Mouse (Mus musculus): ENCODE measurements at regions not wholly inside any gene's neighbourhood (a gene's known extent, or its start where the extent isn't known, plus 50 kb on each side); places are given as distances from the start of the nearest gene placed in this dataset.

DNA sequence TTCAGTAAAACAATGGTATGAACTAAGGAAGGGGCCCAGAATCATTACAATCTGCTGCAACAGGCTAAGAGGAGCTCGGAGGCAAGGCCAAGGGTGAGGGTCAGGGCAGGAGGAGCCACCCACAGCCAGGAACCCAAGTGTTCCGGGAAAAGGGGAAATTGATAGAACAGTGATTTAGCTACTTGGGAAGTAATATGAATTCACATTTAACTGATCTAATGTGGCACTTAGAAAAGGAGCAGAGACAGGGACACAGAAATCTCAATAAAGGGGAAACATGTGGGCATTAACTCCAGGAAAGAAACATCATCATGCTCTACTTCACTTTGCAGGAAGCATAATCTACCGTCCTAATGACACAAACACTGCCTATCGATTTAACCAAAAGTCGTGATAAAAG, 120.1 kb upstream of the Hs6st1 start:
- no peaks in the 10 kb centered on the region for H3K4me1 ChIP-seq (ENCODE audit: control insufficient read depth)
- H3K9me3 ChIP-seq (ENCODE audit: control insufficient read depth, low read length): no peaks in the 10 kb centered on the region
- no peaks in the 10 kb centered on the region for H3K27me3 ChIP-seq (ENCODE audit: control insufficient read depth)
- no peak for TF ChIP-seq GATA1 (IDR thresholded peaks at IDR 0.05; ENCODE audit: low read length)
- TF ChIP-seq TAL1 (IDR thresholded peaks at IDR 0.05; ENCODE audit: low read length): no peak
- H3K4me3 ChIP-seq (replicated peaks): no peak overlapping the region
- no peaks in the 10 kb centered on the region for H3K36me3 ChIP-seq (ENCODE audit: control insufficient read depth)

DNA sequence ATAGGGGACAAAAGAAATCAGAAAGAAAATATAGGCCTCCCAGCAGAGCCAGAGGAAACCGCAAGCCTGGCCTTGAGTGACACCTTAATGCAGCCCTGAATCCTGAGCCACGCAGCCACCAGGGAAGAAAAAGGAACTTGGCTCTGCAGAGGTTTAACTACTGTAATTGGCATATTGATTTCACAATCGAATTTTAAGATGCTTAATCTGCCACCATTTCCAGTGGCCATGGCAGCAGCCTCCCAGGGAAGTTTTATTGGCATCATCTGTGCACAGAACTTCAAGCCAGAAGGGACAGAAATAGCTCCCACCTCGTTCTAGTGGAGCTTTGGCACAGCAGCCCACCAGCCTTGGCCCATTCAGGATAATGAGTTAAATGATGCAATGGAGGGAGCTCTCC, 117.1 kb upstream of the Hs6st1 start:
- TF ChIP-seq TAL1 (IDR thresholded peaks at IDR 0.05; ENCODE audit: low read length) (no peak), GATA1 (IDR thresholded peaks at IDR 0.05; ENCODE audit: low read length) (no peak)

DNA sequence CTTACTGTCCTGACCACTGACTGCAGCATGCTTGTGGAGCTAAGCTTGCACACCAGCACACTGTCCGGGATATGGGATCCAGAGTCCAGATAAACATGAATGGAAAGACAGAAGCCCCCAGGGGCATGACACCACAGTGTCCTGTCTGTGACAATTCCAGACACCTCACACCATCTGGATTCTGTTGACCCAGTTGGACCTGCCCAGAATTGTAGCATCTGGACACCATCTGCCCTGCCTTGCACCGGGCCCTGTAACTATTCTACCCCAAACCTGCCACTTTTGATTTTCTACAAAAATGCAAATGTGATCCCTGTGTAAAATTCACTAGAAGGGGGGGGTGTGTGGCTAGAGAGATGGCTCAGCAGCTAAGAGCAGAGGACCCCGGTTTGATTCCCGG, 114.5 kb upstream of the Hs6st1 start:
- TF ChIP-seq GATA1 (IDR thresholded peaks at IDR 0.05; ENCODE audit: low read length): no peak
- no peak for TF ChIP-seq TAL1 (IDR thresholded peaks at IDR 0.05; ENCODE audit: low read length)
- Histone ChIP-seq H3K4me3 (replicated peaks) (no peak overlapping the region), H3K27me3 (ENCODE audit: control insufficient read depth) (no peaks in the 10 kb centered on the region), H3K4me1 (ENCODE audit: control insufficient read depth) (no peaks in the 10 kb centered on the region), H3K36me3 (ENCODE audit: control insufficient read depth) (no peaks in the 10 kb centered on the region), H3K9me3 (ENCODE audit: control insufficient read depth, low read length) (no peaks in the 10 kb centered on the region)

More for the DNA sequence above, 117.1 kb upstream of the Hs6st1 start:
- Histone ChIP-seq H3K27me3 (ENCODE audit: control insufficient read depth) (no peaks in the 10 kb centered on the region), H3K4me1 (ENCODE audit: control insufficient read depth) (no peaks in the 10 kb centered on the region), H3K9me3 (ENCODE audit: control insufficient read depth, low read length) (no peaks in the 10 kb centered on the region), H3K4me3 (replicated peaks) (no peak overlapping the region), H3K36me3 (ENCODE audit: control insufficient read depth) (no peaks in the 10 kb centered on the region)

DNA sequence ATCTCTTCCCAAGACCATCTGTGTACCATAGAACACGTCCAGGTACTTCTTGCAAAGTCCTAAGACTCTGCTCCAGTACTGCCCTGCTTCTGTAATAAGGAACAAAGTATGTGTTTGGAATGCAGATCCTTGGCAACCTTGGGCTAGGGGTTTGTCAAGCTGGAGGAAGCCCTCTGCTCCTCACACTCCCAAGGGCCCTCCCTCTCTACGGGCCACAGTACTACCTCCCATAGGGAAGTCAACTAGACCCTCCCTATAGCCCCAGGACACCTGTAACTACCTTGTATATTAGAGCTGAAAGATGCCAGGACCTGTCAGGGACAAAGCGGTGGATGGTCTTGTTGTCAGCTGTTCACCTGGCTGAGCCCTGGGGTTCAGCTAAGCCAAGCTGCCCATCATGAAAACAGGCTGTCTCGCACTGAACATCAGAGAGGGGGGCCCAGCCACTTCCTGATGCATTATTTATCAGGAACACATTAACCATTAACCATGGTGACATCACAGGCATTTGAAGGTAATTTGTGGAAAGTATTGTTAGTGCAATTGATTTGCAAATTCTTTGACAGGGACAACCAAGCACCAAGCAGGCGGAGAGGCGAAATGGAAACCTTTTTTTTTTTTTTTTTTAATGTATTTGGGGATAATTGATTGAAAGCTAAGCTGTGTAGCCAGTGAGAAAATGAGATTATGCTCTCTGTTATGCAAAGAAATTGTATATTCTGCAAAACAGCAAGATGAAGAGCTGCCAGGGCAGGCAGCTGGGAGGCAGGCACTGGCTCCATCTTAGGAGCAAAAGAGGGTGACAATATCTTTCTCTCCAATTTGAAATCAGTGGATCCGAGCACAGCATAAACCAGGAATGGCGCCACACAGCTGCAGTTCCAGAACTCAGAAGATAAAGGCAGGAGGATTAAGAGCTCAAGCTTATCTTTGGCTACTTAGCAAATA, 110.5 kb upstream of the Hs6st1 start:
- Histone ChIP-seq H3K9me3 (ENCODE audit: control insufficient read depth, low read length) (no peaks in the 10 kb centered on the region), H3K36me3 (ENCODE audit: control insufficient read depth) (no peaks in the 10 kb centered on the region), H3K27me3 (ENCODE audit: control insufficient read depth) (no peaks in the 10 kb centered on the region), H3K4me3 (replicated peaks) (no peak overlapping the region), H3K4me1 (ENCODE audit: control insufficient read depth) (no peaks in the 10 kb centered on the region)
- TF ChIP-seq GATA1 (IDR thresholded peaks at IDR 0.05; ENCODE audit: low read length) (no peak), TAL1 (IDR thresholded peaks at IDR 0.05; ENCODE audit: low read length) (no peak)

DNA sequence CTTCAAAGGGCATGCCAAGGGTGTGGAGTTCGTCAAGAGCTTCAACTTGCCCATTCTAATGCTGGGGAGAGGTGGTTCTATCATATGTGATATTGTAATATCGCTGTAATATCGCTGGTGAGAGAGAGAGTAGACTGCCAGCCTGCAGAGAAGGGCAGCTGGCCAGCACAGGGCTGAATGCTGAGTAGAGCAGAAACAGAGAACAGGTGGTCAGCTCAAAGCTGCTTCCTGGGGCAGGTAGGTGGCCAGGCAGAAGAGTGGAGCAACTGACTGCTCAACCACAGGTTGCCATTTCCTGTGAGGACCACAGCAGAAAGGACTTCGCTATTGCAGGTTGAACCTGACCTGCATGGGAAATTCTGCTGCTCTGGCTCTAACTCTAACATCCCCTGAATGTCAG, 108.5 kb upstream of the Hs6st1 start:
- Histone ChIP-seq H3K27me3 (ENCODE audit: control insufficient read depth) (no peaks in the 10 kb centered on the region), H3K9me3 (ENCODE audit: control insufficient read depth, low read length) (no peaks in the 10 kb centered on the region), H3K4me3 (replicated peaks) (no peak overlapping the region), H3K4me1 (ENCODE audit: control insufficient read depth) (no peaks in the 10 kb centered on the region), H3K36me3 (ENCODE audit: control insufficient read depth) (no peaks in the 10 kb centered on the region)
- TF ChIP-seq TAL1 (IDR thresholded peaks at IDR 0.05; ENCODE audit: low read length) (no peak), GATA1 (IDR thresholded peaks at IDR 0.05; ENCODE audit: low read length) (no peak)

DNA sequence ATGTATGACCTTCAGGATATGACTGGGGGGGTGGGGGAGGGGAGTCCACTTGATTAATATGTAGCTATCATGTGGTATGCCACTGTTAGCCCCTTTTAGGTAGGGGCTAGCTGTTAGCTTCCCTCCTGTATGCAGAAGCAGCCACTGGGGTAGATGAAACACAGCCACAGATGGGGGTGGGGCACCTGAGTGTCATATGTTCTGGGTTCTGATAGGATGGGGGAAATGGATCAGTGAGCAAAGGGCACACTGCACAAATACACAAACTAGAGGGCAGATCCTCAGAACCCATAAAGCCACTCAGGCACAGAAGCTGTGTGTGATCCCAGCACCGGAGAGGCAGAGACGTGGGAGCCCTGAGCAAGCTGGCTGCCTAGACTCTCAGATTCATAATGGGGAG, 107.4 kb upstream of the Hs6st1 start:
- Histone ChIP-seq H3K4me3 (replicated peaks) (no peak overlapping the region), H3K27me3 (ENCODE audit: control insufficient read depth) (no peaks in the 10 kb centered on the region), H3K36me3 (ENCODE audit: control insufficient read depth) (no peaks in the 10 kb centered on the region), H3K9me3 (ENCODE audit: control insufficient read depth, low read length) (peaks cover 3% of the 10 kb centered on the region; the same call in 1 of the 2 replicates), H3K4me1 (ENCODE audit: control insufficient read depth) (no peaks in the 10 kb centered on the region)
- TF ChIP-seq TAL1 (IDR thresholded peaks at IDR 0.05; ENCODE audit: low read length) (no peak), GATA1 (IDR thresholded peaks at IDR 0.05; ENCODE audit: low read length) (no peak)

DNA sequence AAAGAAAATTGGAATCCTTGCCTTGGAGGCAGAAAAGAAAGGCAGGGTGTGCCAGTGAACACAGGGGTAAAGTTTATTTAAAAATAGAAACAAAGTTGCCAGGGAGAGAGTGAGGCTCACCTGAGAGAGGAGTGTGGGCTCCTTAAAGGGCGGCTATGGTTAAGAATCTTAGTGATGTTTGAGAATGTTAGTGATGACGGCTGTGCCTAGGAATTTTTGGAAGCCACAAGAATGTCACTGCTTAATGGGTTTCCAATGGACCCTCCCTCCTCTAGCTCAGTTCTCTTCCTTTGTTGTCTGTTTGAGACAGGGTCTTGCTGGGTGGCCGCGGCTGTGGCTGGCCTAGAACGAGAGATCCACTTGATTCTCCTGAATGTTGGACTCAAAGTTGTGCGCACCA, 106.3 kb upstream of the Hs6st1 start:
- peaks cover 3% of the 10 kb centered on the region; the same call in 1 of the 2 replicates for H3K9me3 ChIP-seq (ENCODE audit: control insufficient read depth, low read length)
- H3K4me3 ChIP-seq (replicated peaks): no peak overlapping the region
- H3K36me3 ChIP-seq (ENCODE audit: control insufficient read depth): no peaks in the 10 kb centered on the region
- TF ChIP-seq TAL1 (IDR thresholded peaks at IDR 0.05; ENCODE audit: low read length): no peak
- no peaks in the 10 kb centered on the region for H3K27me3 ChIP-seq (ENCODE audit: control insufficient read depth)
- H3K4me1 ChIP-seq (ENCODE audit: control insufficient read depth): no peaks in the 10 kb centered on the region

DNA sequence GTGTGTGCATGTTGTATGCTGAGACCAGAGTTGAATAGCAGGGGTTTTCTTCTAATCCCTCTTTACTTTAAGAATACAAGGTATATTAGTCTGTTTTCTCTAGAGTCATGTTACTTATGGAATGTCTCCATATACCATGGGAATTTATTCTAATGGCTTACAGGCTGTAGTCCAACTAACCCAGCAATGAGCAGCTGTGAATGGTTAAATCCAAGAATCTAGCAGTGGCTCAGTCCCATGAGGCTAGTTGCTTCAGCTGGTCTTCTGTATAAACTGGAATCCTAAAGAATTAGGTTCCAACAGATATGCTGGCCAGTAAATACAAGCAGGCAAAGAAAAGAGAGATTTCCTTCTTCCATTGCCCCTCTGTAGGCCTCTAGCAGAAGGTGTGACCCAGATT, 99.7 kb upstream of the Hs6st1 start:
- Histone ChIP-seq H3K9me3 (ENCODE audit: control insufficient read depth, low read length) (peaks cover 3% of the 10 kb centered on the region; the same call in 1 of the 2 replicates), H3K27me3 (ENCODE audit: control insufficient read depth) (no peaks in the 10 kb centered on the region), H3K4me3 (replicated peaks) (no peak overlapping the region), H3K36me3 (ENCODE audit: control insufficient read depth) (no peaks in the 10 kb centered on the region), H3K4me1 (ENCODE audit: control insufficient read depth) (no peaks in the 10 kb centered on the region)
- TF ChIP-seq TAL1 (IDR thresholded peaks at IDR 0.05; ENCODE audit: low read length) (no peak), GATA1 (IDR thresholded peaks at IDR 0.05; ENCODE audit: low read length) (no peak)

DNA sequence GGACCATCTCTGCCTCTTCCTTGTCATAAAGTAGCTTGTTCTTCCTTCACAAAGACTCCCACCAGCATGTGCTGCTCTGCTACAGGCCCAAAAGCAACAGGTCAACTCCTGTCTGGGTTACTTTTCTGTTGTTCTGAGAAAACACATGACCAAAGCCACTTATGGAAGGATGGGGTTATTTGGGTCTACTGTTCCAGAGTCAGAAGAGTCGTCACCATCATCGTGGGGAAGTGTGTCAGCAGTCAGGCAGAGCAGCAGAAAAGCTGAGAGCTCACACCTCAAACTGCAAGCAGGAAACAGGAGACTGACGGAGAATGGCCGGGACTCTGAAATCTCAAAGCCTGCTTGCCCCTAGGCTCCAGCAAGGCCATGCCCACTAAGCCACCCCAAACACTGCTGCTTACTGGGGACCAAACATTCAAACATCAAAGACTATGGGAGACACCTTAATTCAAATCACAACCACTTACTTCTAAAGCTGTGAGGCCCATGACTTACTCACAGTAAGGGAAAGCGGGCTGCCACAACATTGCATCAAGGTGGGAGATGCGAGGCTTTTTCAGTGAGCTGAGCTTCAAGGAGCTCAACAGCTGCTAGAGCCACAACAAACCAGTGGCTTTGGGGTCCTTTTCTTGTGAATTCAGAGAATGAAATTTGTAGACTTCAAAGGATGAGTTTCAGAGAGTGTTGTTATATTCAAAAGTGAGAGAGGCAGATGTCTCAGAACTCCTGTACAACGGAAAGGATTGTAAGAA, 96.6 kb upstream of the Hs6st1 start:
- H3K4me3 ChIP-seq (replicated peaks): no peak overlapping the region
- TF ChIP-seq TAL1 (IDR thresholded peaks at IDR 0.05; ENCODE audit: low read length): no peak
- H3K27me3 ChIP-seq (ENCODE audit: control insufficient read depth): no peaks in the 10 kb centered on the region
- H3K36me3 ChIP-seq (ENCODE audit: control insufficient read depth): no peaks in the 10 kb centered on the region
- peaks cover 12% of the 10 kb centered on the region for H3K4me1 ChIP-seq (ENCODE audit: control insufficient read depth)
- H3K9me3 ChIP-seq (ENCODE audit: control insufficient read depth, low read length): no peaks in the 10 kb centered on the region

Measured in erythroblast, embryonic 14.5 days (primary cell).